Mouse (Mus musculus) G1E (cell line): ENCODE measurements around the gene Nckap1l.

Experiments
- CTCF ChIP-seq: IDR thresholded peaks from 2 replicates; pipeline ENCODE4 v1.5.1; 2012; ENCODE audit warnings: low read depth, low read length, inconsistent platforms, mixed read lengths
- GATA1 ChIP-seq: IDR thresholded peaks from 2 replicates; pipeline ENCODE4 v1.6.1; 2012; ENCODE audit warnings: borderline replicate concordance, low read length, inconsistent platforms, mixed read lengths
- GATA2 ChIP-seq: IDR thresholded peaks from 2 replicates; pipeline ENCODE4 v1.6.1; 2012; ENCODE audit warnings: low read depth, low read length, inconsistent platforms, borderline replicate concordance
- POLR2AphosphoS5 ChIP-seq: IDR thresholded peaks from 2 replicates; pipeline ENCODE4 v1.6.1; 2012; ENCODE audit warnings: low read depth, low read length, inconsistent platforms; ENCODE audit not compliant: insufficient replicate concordance
- TAL1 ChIP-seq: conservative IDR thresholded peaks from 2 replicates; pipeline ENCODE4 v1.6.1; 2012; ENCODE audit warnings: low read depth, low read length, inconsistent platforms, mixed read lengths

GRCm38 (mm10) chr15:103484490-103484889, 30.9 kb downstream of the Nckap1l start:
- TF ChIP-seq TAL1 (no peak), CTCF (no peak), GATA1 (no peak), POLR2AphosphoS5 (no peak), GATA2 (no peak)
